Mouse (Mus musculus): ENCODE results near the gene Usp13. TPM values are rescaled to one million over a fixed set of nuclear protein-coding genes. Genes with fewer than 3 reads are reported as not detected.

Gene Usp13
- polyA plus RNA-seq, 1 experiment from 2014 or later, result 1.1 TPM

DNA sequence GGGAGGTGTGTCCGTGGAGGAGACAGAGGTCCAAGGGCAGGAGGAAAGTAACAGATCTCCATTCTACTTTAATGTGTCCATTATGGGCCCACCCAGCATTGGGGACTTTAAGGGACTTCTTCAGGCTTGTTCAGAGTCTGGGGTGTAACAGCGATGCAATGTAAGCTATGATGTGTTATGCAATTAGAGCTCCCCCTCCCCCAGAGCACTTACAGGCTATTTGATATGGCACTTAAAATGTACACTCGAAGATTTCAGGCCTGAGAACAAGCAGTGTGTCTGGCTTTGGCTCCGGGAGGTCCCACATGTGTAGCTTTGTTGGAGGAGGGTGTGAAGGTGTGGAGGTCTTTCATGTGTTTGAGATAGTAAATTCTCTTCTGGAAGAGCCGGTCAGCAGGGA is 7.6 kb downstream of the Usp13 start:
- no peak for ATAC-seq (ENCODE audit: low FRiP score, low TSS enrichment)
- Histone ChIP-seq H3K27me3 (ENCODE audit: control insufficient read depth, insufficient read depth, low read length) (no peaks in the 10 kb centered on the region), H3K4me1 (replicated peaks; ENCODE audit: control insufficient read depth, insufficient read depth) (no peaks in the 10 kb centered on the region), H3K36me3 (ENCODE audit: control insufficient read depth, insufficient read depth, low read length) (no peaks in the 10 kb centered on the region), H3K27ac (replicated peaks) (no peak overlapping the region), H3K9ac (ENCODE audit: low read length) (no peak overlapping the region), H3K9me3 (ENCODE audit: control insufficient read depth, low read length) (no peaks in the 10 kb centered on the region), H3K4me2 (replicated peaks; ENCODE audit: low read depth) (no peak overlapping the region), H3K4me3 (ENCODE audit: low read depth, low read length) (no peak overlapping the region)
- TF ChIP-seq EP300 (optimal IDR thresholded peaks at IDR 0.05), result no peak
- TF ChIP-seq CTCF (IDR thresholded peaks at IDR 0.05; ENCODE audit: low read depth), result no peak
- DNase-seq (ENCODE audit: low spot score), result no peak
- WGBS, result 78% methylated on average over 5 of the region's 5 CpGs

DNA sequence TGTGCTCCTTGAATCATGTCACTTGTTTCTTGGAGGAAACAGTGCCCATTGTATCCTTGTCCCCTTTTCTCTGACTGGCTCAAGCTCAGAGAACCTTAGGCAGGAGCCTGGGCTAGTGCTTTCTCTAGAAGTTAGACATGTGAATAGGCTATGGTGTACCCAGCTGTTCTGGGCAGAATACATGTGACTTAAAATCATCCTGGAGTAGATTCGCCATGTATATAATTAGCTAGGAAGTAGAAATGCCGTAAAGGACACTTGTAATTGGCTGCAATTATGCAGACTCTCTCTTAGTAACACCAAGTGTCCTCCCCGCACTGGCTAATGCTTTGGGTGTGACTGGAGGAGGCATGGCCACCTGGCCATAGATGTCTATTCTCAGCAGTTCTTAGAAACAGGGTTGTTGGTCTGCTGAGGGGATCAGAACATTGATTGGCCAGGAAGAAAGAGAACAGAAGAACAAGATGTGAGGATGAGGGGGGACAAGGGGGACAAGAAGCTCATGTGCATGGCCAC is 8.7 kb downstream of the Usp13 start:
- 81% methylated on average over 3 of the region's 3 CpGs for WGBS
- H3K9me3 ChIP-seq (ENCODE audit: control insufficient read depth, low read length), result no peaks in the 10 kb centered on the region
- DNase-seq (ENCODE audit: low spot score) (no peak), ATAC-seq (ENCODE audit: low FRiP score, low TSS enrichment) (no peak)
- H3K4me1 ChIP-seq (replicated peaks; ENCODE audit: control insufficient read depth, insufficient read depth), result no peaks in the 10 kb centered on the region
- H3K27ac ChIP-seq (replicated peaks), result no peak overlapping the region
- H3K4me3 ChIP-seq (ENCODE audit: low read depth, low read length), result no peak overlapping the region
- H3K27me3 ChIP-seq (ENCODE audit: control insufficient read depth, insufficient read depth, low read length), result no peaks in the 10 kb centered on the region
- no peak for TF ChIP-seq EP300 (optimal IDR thresholded peaks at IDR 0.05)
- TF ChIP-seq CTCF (IDR thresholded peaks at IDR 0.05; ENCODE audit: low read depth), result no peak
- no peak overlapping the region for H3K4me2 ChIP-seq (replicated peaks; ENCODE audit: low read depth)
- H3K36me3 ChIP-seq (ENCODE audit: control insufficient read depth, insufficient read depth, low read length), result no peaks in the 10 kb centered on the region
- H3K9ac ChIP-seq (ENCODE audit: low read length), result no peak overlapping the region

DNA sequence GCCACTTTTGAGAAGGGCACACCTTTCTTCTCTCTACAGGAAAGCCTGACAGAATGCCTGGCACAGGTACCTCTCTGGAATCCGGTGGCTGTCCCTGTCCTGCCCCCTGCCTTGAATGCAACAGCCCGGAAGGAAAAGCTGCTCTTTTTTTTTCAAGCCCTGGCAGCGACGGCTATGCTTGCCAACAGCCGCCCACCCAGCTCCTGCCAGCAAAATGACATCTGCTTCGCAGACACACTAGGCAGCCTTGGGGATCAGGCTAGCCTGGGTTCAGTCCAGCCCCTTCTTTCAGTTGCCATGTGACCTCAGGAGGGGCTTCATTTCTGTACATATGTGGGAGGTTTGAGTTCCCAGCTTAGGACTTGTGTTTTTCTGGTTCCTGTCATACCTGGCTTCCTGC is 9.4 kb downstream of the Usp13 start:
- Histone ChIP-seq H3K27ac (replicated peaks) (no peak overlapping the region), H3K9ac (ENCODE audit: low read length) (no peak overlapping the region), H3K4me1 (replicated peaks; ENCODE audit: control insufficient read depth, insufficient read depth) (no peaks in the 10 kb centered on the region), H3K27me3 (ENCODE audit: control insufficient read depth, insufficient read depth, low read length) (no peaks in the 10 kb centered on the region), H3K4me3 (ENCODE audit: low read depth, low read length) (no peak overlapping the region), H3K4me2 (replicated peaks; ENCODE audit: low read depth) (no peak overlapping the region), H3K36me3 (ENCODE audit: control insufficient read depth, insufficient read depth, low read length) (no peaks in the 10 kb centered on the region), H3K9me3 (ENCODE audit: control insufficient read depth, low read length) (no peaks in the 10 kb centered on the region)
- ATAC-seq (ENCODE audit: low FRiP score, low TSS enrichment), result no peak
- 75% methylated on average over 6 of the region's 6 CpGs for WGBS
- TF ChIP-seq CTCF (IDR thresholded peaks at IDR 0.05; ENCODE audit: low read depth), result no peak
- no peak for TF ChIP-seq EP300 (optimal IDR thresholded peaks at IDR 0.05)
- DNase-seq (ENCODE audit: low spot score), result no peak

DNA sequence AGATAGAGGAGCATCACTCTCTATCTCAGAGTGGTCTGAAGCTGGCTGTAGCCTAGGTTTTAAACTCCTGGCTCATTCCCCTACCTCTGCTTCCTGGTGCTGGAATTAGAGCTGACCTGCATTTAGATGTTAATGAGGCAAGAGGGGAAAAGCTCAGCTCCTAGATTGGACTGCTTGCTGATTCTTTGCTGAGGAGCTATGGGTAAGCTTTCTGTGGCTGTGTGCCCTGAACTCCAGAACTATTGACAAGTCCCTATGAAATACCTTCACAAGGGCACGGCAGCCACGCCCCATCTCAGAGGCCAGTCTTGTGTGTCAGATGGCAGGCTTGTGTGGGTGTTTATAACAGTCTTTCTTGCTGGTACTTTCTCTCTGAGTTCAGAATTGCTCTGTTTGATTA is 16.5 kb downstream of the Usp13 start:
- H3K4me3 ChIP-seq (ENCODE audit: low read depth, low read length), result no peak overlapping the region
- no peak overlapping the region for H3K27ac ChIP-seq (replicated peaks)
- H3K9ac ChIP-seq (ENCODE audit: low read length), result no peak overlapping the region
- no peak overlapping the region for H3K4me2 ChIP-seq (replicated peaks; ENCODE audit: low read depth)
- H3K9me3 ChIP-seq (ENCODE audit: control insufficient read depth, low read length), result no peaks in the 10 kb centered on the region
- H3K36me3 ChIP-seq (ENCODE audit: control insufficient read depth, insufficient read depth, low read length), result no peaks in the 10 kb centered on the region
- no peak for TF ChIP-seq CTCF (IDR thresholded peaks at IDR 0.05; ENCODE audit: low read depth)
- no peak for TF ChIP-seq EP300 (optimal IDR thresholded peaks at IDR 0.05)
- no peaks in the 10 kb centered on the region for H3K4me1 ChIP-seq (replicated peaks; ENCODE audit: control insufficient read depth, insufficient read depth)
- no peaks in the 10 kb centered on the region for H3K27me3 ChIP-seq (ENCODE audit: control insufficient read depth, insufficient read depth, low read length)
- DNase-seq (ENCODE audit: low spot score) (no peak), ATAC-seq (ENCODE audit: low FRiP score, low TSS enrichment) (no peak)
- WGBS, result 40% methylated on average over 2 of the region's 2 CpGs

DNA sequence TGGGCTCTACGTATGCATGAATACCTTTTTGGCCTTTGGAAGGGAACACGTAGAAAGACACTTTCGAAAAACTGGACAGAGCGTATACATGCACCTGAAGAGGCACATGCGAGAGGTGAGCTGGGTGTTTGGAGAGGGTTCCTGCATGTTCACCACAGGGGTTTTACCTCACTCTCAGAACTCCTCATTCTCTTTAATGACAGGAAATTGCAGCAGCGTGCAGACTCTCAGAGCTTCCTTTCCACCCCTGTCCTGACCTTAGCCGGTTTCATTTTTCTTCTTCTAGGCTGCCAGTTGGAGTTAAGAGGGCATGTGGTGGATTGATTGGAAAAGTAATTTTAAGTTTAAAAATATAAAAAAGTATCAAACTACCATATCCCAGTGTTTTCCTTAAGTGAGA is 20.5 kb downstream of the Usp13 start:
- H3K4me3 ChIP-seq (ENCODE audit: low read depth, low read length), result no peak overlapping the region
- no peak overlapping the region for H3K27ac ChIP-seq (replicated peaks)
- no peaks in the 10 kb centered on the region for H3K27me3 ChIP-seq (ENCODE audit: control insufficient read depth, insufficient read depth, low read length)
- ATAC-seq (ENCODE audit: low FRiP score, low TSS enrichment) (no peak), DNase-seq (ENCODE audit: low spot score) (no peak)
- no peaks in the 10 kb centered on the region for H3K9me3 ChIP-seq (ENCODE audit: control insufficient read depth, low read length)
- no peaks in the 10 kb centered on the region for H3K36me3 ChIP-seq (ENCODE audit: control insufficient read depth, insufficient read depth, low read length)
- H3K9ac ChIP-seq (ENCODE audit: low read length), result no peak overlapping the region
- no peak overlapping the region for H3K4me2 ChIP-seq (replicated peaks; ENCODE audit: low read depth)
- H3K4me1 ChIP-seq (replicated peaks; ENCODE audit: control insufficient read depth, insufficient read depth), result no peaks in the 10 kb centered on the region
- TF ChIP-seq EP300 (optimal IDR thresholded peaks at IDR 0.05) (no peak), CTCF (IDR thresholded peaks at IDR 0.05; ENCODE audit: low read depth) (no peak)
- 86% methylated on average over 7 of the region's 7 CpGs for WGBS

DNA sequence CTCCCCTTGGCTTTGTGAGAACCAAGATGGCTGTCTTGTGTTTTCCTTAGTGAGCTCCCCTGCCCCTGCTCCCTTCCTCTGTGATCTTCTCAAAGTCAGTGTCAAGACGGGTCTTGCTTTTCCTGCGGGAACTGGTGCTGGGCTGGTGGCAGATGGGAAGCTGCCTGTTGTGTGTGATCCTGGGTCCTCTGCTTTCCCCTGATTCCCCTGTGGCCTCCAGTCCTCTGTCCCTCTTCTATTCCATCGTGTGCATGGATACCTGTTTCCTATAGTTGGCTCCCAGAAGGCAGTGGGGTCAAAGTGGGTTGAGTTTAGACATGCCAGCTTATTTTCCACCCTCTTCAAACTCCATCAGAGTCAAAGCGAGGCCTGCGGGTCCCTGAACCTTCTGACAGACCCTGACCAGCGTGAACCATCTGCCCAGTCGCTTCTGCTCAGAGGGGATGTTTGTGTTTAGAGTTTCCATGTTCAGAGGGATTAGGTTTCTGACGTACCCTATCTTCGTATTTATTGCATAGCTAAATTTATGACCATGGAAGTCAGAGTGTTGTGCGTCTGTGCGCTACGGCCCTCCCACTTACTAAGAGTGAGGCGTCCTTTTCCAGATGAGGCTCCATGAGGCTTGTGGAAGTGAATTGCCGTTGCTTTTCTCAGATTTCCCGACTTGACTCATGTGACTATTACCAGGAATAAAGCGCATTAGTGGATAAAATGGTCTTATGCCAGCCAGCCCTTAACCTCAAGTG is 39.2 kb downstream of the Usp13 start:
- H3K4me2 ChIP-seq (replicated peaks; ENCODE audit: low read depth), result no peak overlapping the region
- H3K9me3 ChIP-seq (ENCODE audit: control insufficient read depth, low read length), result no peaks in the 10 kb centered on the region
- H3K27ac ChIP-seq (replicated peaks), result no peak overlapping the region
- no peaks in the 10 kb centered on the region for H3K36me3 ChIP-seq (ENCODE audit: control insufficient read depth, insufficient read depth, low read length)
- no peak for TF ChIP-seq EP300 (optimal IDR thresholded peaks at IDR 0.05)
- TF ChIP-seq CTCF (IDR thresholded peaks at IDR 0.05; ENCODE audit: low read depth), result no peak
- H3K4me3 ChIP-seq (ENCODE audit: low read depth, low read length), result no peak overlapping the region
- WGBS, result 64% methylated on average over 16 of the region's 16 CpGs
- no peak overlapping the region for H3K9ac ChIP-seq (ENCODE audit: low read length)
- ATAC-seq (ENCODE audit: low FRiP score, low TSS enrichment), result no peak
- H3K27me3 ChIP-seq (ENCODE audit: control insufficient read depth, insufficient read depth, low read length), result no peaks in the 10 kb centered on the region
- no peaks in the 10 kb centered on the region for H3K4me1 ChIP-seq (replicated peaks; ENCODE audit: control insufficient read depth, insufficient read depth)
- DNase-seq (ENCODE audit: low spot score), result no peak

All from stomach, postnatal 0 days (tissue).